Mouse (Mus musculus) lung, postnatal 36 days (tissue): ENCODE results near the gene 6330409D20Rik.

ENCODE experiments used
- DNase-seq: peaks from one replicate; pipeline ENCODE4 v3.0.0; 2022; ENCODE audit warnings: mixed read lengths

6330409D20Rik gene

GRCm38 (mm10) chr2:32740916-32741272 lies at the start of gene 6330409D20Rik:
6330409D20Rik (minus strand) TSS chr2:32741016.
- DNase-seq: no peak

DNA sequence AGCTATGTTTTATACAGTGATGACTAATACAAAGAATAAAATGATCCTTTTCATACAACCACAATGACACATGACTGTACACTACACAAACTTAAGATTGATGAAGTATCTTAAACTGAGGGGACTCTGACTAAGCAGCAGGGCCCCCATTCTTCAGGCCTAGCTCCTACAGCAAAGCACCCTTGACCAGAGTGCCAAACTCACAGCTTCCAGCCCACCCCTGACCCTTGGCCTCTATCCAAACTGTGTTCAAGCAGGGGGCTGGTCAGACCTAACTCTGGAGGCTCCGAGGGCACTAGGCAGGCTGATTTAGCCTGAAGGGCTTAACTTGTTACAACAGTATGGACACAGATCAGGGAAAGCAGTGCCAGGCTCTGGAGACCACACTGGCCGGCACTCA lies 47.8 kb upstream of the 6330409D20Rik start:
- DNase-seq: no peak

DNA sequence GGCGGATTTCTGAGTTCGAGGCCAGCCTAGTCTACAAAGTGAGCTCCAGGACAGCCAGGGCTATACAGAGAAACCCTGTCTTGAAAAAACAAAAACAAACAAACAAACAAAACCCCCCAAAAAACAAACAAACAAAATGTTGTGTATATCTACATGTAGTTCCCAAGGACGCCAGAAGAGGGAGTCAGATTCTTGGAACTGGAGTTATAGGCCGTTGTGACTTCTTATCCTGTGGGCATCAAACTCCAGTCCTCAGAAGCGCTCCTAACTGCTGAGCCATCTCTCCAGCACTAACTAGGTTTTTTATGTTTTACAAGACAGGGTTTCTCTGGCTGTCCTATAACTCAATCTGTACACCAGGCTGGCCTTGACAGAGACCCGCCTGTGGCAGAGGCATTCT lies 46.4 kb upstream of the 6330409D20Rik start:
- DNase-seq: peak; percentile 55

DNA sequence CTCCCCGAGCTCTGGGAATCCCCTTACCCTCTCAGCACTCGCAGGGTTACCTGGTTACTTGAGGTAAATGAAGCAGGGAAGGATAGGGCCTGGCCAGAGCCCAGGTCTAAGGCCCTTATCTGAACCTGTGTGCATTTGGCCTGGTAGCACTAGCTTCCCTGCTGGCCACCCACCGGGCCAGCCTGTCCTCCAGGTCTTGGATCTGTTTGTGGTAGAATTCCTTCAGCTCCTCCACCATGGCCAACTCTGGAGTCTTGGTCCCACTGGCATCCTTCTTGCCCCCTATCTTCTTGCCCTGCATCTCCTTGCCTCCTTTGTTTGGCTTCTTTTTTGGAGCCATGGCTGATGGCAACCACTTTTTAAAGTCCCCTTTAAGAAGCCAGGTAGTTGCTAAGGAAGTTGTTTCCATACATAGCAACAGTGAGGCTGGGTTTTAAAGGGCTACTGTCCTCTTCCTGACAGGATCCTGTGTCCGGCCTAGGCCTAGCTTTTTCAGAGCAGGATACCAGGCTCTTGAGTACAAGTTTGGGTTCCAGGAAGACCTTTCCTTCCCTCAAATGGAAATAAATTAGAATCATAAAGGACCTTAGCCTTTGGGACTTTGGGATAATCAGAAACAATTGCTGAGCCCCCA lies 43.3 kb upstream of the 6330409D20Rik start, which contains the start of gene Cfap157:
Cfap157 (minus strand) TSS at position 381 of the 634 bp plus-strand sequence.
- peak; percentile 71 for DNase-seq

- no peak for DNase-seq
Observed at GRCm38 (mm10) chr2:32781710-32782109, 40.9 kb upstream of the 6330409D20Rik start.

DNA sequence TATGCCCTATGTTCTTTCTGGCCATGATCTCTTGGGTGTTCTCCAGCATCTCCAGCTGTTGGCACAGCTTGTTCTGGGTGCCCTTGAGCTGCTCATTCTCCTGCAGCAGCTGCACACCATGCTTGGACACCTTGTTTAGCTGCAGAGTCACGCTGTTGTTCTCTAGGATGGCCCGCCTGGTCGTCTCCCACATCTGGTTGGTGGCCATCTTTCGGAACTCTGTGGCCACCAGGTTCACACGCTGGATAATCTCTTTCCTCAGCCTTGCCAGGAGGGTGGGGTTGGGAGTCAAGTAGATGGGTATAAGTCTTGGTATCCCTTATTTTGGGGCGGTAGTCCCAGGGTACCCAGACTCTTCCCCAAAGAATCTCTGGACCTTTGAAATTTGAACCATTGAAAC lies 38.9 kb upstream of the 6330409D20Rik start:
- no peak for DNase-seq

GRCm38 (mm10) chr2:32779131-32779530 lies 38.3 kb upstream of the 6330409D20Rik start:
- peak; percentile 80 for DNase-seq

GRCm38 (mm10) chr2:32778081-32778480 lies 37.3 kb upstream of the 6330409D20Rik start:
- DNase-seq: no peak

DNA sequence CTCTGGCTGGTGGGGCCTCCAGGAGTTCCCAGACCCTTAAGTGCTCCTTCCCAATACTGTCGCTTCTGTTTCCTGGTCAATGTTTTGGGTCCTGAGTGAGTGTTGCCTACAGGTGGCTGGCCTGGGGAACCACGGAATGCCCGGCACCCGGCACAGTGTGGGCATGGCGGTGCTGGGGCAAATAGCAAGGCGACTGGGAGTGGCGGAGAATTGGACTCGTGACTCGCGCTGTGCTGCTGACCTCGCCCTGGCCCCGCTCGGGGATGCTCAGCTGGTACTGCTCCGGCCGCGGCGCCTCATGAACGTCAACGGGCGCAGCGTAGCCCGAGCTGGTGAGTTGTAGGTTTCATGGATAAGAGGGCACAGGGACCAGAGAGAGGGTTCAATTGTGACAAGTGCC lies 35.4 kb upstream of the 6330409D20Rik start:
- DNase-seq: no peak

- DNase-seq: peak; percentile 100
Observed at GRCm38 (mm10) chr2:32775359-32776074, 34.7 kb upstream of the 6330409D20Rik start, which contains the start of the genes Ttc16 and Ptrh1. Ttc16 (minus strand) TSS chr2:32775633. Ptrh1 (plus strand) TSS chr2:32775786.

- DNase-seq: no peak
Observed at GRCm38 (mm10) chr2:32772626-32773279, 31.9 kb upstream of the 6330409D20Rik start.

DNA sequence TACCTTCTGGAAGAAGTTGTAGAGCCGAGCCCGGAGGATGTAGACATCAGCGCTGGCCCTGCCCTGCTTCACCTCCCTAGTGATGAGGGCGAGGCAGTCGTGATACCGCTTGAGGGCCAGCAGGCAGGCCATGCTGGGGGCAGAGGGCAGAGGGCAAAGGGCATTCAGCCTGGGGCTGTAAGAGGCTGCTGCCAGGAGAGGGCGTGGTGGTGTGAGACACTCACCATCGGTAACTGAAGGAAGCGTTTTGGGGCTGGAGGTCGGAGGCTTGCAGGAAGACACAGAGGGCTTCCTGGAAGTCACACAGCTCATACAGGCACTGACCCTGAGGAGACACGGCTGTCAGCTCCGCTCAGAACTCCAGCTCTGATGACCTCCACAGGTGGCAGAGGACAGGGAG lies 31.1 kb upstream of the 6330409D20Rik start:
- no peak for DNase-seq

DNA sequence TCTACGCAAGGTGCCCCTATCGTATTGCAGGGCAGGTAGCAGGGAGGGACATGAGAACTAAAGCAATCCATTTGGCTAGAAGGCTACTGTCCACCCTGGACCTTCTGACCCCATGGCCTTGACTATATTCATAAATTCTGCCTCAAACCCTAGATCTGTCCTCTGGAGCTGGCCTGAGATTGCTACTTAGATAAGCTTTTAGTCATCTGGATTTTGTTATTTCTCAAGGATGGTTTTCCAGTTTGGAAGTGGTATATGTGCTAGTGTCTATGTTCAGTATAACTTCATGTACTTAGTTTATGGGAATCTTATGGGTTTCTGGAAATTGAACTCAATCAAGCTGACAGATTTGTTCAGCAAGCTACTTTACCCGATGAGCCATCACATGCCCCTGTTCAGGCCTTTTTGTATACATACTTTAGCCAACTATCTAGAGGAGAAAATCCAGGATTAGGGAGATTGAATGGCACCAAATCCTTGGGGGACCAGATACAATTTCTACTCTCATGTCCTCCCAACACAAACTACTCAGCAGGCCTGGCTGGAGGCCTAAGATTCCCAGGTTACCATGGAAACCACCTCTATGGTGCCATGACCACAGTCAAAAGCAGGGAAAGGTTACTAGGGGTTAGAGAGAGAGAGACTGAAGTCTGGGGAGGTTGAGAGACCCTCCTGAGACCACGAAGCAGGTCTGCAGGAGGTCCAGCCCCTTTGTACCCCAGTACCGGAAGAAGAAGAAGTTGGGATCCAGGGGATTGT lies 28.7 kb upstream of the 6330409D20Rik start:
- no peak for DNase-seq

GRCm38 (mm10) chr2:32768661-32769285 lies 28.0 kb upstream of the 6330409D20Rik start:
- peak; percentile 82 for DNase-seq

DNA sequence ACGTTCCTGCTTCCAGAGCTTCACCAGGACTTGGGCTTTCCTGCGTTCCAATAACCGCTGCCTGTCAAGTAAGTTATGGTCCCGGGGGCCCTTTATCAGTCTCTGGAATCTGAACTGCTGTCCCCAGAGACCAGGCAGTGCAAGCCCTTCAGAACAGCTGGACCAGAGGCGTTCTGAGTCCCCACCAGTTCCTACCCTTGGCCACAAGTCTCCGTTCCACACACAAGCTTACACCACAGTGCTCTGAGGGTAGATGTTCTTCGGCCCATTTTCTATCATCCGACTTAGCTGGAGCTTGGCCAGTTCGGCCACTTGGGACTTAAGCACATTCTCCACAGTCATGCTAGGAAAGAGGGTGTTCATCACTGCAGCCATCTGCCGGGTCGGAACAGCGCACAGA lies 26.4 kb upstream of the 6330409D20Rik start:
- no peak for DNase-seq

- no peak for DNase-seq
Observed at GRCm38 (mm10) chr2:32763353-32763752, 22.5 kb upstream of the 6330409D20Rik start.

GRCm38 (mm10) chr2:32761859-32762258 lies 21.0 kb upstream of the 6330409D20Rik start:
- no peak for DNase-seq

- no peak for DNase-seq
Observed at GRCm38 (mm10) chr2:32761361-32761760, 20.5 kb upstream of the 6330409D20Rik start.

- no peak for DNase-seq
Observed at GRCm38 (mm10) chr2:32759001-32759400, 18.2 kb upstream of the 6330409D20Rik start.

DNA sequence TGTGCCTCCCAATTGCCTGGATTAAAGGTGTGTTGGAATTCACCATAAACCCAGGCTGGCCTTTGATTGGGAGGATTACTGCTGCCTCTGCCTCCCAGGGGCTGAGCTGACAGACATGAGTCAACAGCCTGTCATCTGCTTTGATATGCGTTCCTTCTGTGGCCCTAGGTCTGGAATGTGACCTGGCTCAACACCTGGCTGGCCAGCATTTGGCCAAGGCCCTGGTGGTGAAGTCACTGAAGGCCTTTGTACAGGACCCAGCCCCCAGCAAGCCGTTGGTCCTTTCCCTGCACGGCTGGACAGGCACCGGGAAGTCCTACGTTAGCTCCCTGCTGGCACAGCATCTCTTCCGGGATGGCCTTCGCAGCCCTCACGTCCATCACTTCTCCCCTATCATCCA lies 17.7 kb upstream of the 6330409D20Rik start:
- no peak for DNase-seq

- DNase-seq: peak; percentile 99
Observed at GRCm38 (mm10) chr2:32757056-32757845, 16.4 kb upstream of the 6330409D20Rik start, which contains the start of gene Tor2a. Tor2a (plus strand) TSS chr2:32757234.

DNA sequence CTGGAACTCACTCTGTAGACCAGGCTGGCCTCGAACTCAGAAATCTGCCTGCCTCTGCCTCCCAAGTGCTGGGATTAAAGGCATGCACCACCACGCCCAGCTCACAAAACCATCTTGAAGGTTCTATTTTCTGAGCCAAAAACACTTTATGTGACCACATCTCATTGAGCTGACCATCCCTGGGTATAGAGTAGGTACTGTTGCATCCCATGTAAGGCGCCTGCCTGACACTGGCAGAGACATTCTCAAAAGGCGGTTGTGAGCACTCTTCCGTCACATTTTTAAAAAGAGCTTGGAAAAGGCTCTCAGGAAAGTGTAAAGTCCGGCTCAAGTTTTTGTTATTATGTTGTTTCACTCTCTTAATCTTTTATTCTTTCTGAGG lies 15.8 kb upstream of the 6330409D20Rik start:
- DNase-seq: no peak
